Mouse (Mus musculus): ENCODE measurements around the gene Gm36079. TPM values are rescaled to one million over a fixed set of nuclear protein-coding genes. Genes with fewer than 3 reads are reported as not detected.
"Not testable (repeated sequence)": the region's sequence is repeated elsewhere in the genome, so short reads cannot be mapped to it uniquely, and the experiment has no call there.

Gm36079 gene
- polyA plus RNA-seq, 1 experiment from 2014 or later = not detected

- not testable (repeated sequence) for H3K36me3 ChIP-seq; H3K27me3 ChIP-seq; H3K9ac ChIP-seq; ATAC-seq (ENCODE audit: low FRiP score, low read depth); H3K9me3 ChIP-seq; H3K4me3 ChIP-seq; H3K4me1 ChIP-seq (replicated peaks); H3K27ac ChIP-seq (replicated peaks); H3K4me2 ChIP-seq
- no CpG with 5 or more reads among the region's 5 CpGs for WGBS
Measured at GRCm38 (mm10) chr13:120013544-120013943, 13.3 kb downstream of the Gm36079 start.

DNA sequence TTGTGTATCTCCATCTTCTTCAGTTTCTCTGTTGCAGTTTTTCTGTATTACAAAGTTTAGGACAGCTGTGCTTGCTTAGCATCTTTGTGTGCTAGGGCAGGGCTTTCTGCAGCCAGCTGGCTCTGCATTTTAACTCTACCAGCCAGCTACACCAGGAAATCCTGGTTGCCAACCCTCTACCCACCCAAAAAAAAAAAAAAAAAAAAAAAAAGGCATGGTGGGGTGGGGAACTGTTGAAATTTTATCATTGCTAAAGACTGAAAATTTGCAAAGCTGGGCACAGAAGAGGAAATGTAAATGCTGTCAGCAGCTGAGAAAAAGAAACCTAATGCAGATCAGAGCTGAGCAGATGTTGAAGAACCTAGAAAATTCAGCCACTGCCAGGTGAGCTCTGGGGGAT, 16.7 kb downstream of the Gm36079 start:
- H3K27ac ChIP-seq (replicated peaks); H3K4me2 ChIP-seq; ATAC-seq (ENCODE audit: low FRiP score, low read depth); H3K9ac ChIP-seq; H3K27me3 ChIP-seq; H3K4me3 ChIP-seq; H3K36me3 ChIP-seq; H3K9me3 ChIP-seq; H3K4me1 ChIP-seq (replicated peaks): not testable (repeated sequence)

- not testable (repeated sequence) for H3K4me1 ChIP-seq (replicated peaks); ATAC-seq (ENCODE audit: low FRiP score, low read depth); H3K27me3 ChIP-seq; H3K9me3 ChIP-seq; H3K9ac ChIP-seq; H3K27ac ChIP-seq (replicated peaks); H3K4me3 ChIP-seq; H3K4me2 ChIP-seq; H3K36me3 ChIP-seq
- WGBS = no CpG with 5 or more reads among the region's 4 CpGs
Measured at GRCm38 (mm10) chr13:119999215-119999614, 27.6 kb downstream of the Gm36079 start.

DNA sequence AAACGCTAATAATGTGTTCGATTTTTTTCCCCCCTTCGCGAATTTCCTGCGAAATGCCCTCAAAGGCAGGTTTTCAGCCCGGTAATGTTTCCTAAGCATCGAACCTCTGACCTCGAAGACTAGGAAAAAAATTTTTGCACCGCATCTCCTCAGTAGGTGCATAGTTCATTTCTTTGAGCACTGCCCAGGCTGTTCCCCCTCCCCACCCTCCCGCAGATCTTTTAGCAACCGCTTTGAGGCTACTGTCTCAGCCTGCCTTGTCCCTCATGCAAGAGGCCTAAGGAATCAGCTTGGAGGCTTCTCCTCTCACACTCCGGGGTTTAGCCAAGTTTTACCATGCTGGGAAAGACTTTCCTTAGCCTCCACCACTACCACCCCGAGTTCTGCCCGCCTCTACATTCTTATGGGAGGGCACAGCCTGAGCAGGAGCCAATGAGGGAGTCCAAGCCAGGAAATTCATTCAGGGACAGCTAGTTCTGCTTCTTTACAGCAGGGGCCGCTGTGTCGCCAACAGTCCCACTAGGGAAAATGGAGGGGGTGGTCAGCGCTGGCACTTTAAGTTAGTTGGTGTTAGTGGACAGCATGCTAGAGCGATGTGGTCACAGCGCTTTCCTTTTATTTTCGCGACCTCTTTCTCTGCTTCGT, 28.2 kb downstream of the Gm36079 start:
- not testable (repeated sequence) for H3K4me1 ChIP-seq (replicated peaks); H3K9ac ChIP-seq; H3K36me3 ChIP-seq; H3K9me3 ChIP-seq; H3K27me3 ChIP-seq; H3K4me3 ChIP-seq; H3K27ac ChIP-seq (replicated peaks); H3K4me2 ChIP-seq
- no CpG with 5 or more reads among the region's 22 CpGs for WGBS
- peak; percentile 34; the same call in 1 of the 2 replicates for ATAC-seq (ENCODE audit: low FRiP score, low read depth)

GRCm38 (mm10) chr13:119991917-119992496, 34.8 kb downstream of the Gm36079 start:
- H3K4me1 ChIP-seq (replicated peaks); H3K4me2 ChIP-seq; H3K27ac ChIP-seq (replicated peaks); H3K9me3 ChIP-seq; H3K4me3 ChIP-seq; ATAC-seq (ENCODE audit: low FRiP score, low read depth); H3K36me3 ChIP-seq; H3K9ac ChIP-seq; H3K27me3 ChIP-seq: not testable (repeated sequence)
- no CpG with 5 or more reads among the region's 10 CpGs for WGBS

DNA sequence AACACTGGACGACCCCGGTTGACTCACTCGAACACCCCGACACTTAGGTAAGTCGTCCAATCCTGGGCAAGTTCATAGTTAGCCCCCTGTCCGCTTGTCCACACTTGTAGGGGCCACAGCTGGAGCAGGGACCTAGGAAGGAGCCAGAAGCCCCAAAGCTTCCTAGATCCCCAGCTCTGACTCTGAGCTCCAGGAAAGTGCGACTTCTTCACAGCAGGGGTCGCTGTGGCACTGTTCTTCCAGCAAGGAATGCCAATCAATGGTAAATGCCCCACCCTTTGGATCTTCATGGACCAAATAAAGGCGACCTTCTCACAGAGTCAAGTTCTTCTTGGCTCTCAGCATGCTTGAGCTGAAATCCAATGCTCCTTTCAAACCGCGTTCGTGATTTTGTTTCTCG, 35.5 kb downstream of the Gm36079 start:
- not testable (repeated sequence) for H3K4me1 ChIP-seq (replicated peaks); H3K4me2 ChIP-seq; H3K27ac ChIP-seq (replicated peaks); H3K36me3 ChIP-seq; H3K4me3 ChIP-seq; H3K9me3 ChIP-seq; H3K9ac ChIP-seq; H3K27me3 ChIP-seq
- no CpG with 5 or more reads among the region's 13 CpGs for WGBS
- ATAC-seq (ENCODE audit: low FRiP score, low read depth) = peak; percentile 38; the same call in 1 of the 2 replicates

Other genes starting within 250 kb of the Gm36079 start
- gene Zfp131, start 236.1 kb downstream of the Gm36079 start, polyA plus RNA-seq (2015; fragmentation: Nextera tagmentation; extraction: Ambion mirVana) = 32.2 and 33.0 TPM in 2 replicates
- gene AF067063, start 196.8 kb downstream of the Gm36079 start, polyA plus RNA-seq (2015; fragmentation: Nextera tagmentation; extraction: Ambion mirVana) = not detected in 2 replicates
- gene D13Ertd608e, start 191.0 kb downstream of the Gm36079 start, polyA plus RNA-seq (2015; fragmentation: Nextera tagmentation; extraction: Ambion mirVana) = not detected in 2 replicates
- not detected in 2 replicates for gene Tcstv1, start 132.2 kb downstream of the Gm36079 start, polyA plus RNA-seq (2015; fragmentation: Nextera tagmentation; extraction: Ambion mirVana)
- not detected in 2 replicates for gene Gm21761, start 97.7 kb downstream of the Gm36079 start, polyA plus RNA-seq (2015; fragmentation: Nextera tagmentation; extraction: Ambion mirVana)
- gene B020031M17Rik, start 76.2 kb downstream of the Gm36079 start, polyA plus RNA-seq (2015; fragmentation: Nextera tagmentation; extraction: Ambion mirVana) = not detected in 2 replicates
- gene Gm21188, start 25.2 kb upstream of the Gm36079 start, polyA plus RNA-seq (2015; fragmentation: Nextera tagmentation; extraction: Ambion mirVana) = 0.24 TPM in 1 of 2 replicates, not detected in the other
- gene Gm20767, start 113.2 kb upstream of the Gm36079 start, polyA plus RNA-seq (2015; fragmentation: Nextera tagmentation; extraction: Ambion mirVana) = not detected in 2 replicates
- not detected in 2 replicates for gene Gm21818, start 145.4 kb upstream of the Gm36079 start, polyA plus RNA-seq (2015; fragmentation: Nextera tagmentation; extraction: Ambion mirVana)
- not detected in 2 replicates for gene Gm21762, start 188.9 kb upstream of the Gm36079 start, polyA plus RNA-seq (2015; fragmentation: Nextera tagmentation; extraction: Ambion mirVana)
- not detected in 2 replicates for gene Gm21731, start 212.1 kb upstream of the Gm36079 start, polyA plus RNA-seq (2015; fragmentation: Nextera tagmentation; extraction: Ambion mirVana)
- not detected in 2 replicates for gene AF067061, start 236.1 kb upstream of the Gm36079 start, polyA plus RNA-seq (2015; fragmentation: Nextera tagmentation; extraction: Ambion mirVana)

Data from hindbrain, embryonic 15.5 days (tissue).